ENCODE assay signal across 10 mouse cellular contexts in the genomic region with DNA sequence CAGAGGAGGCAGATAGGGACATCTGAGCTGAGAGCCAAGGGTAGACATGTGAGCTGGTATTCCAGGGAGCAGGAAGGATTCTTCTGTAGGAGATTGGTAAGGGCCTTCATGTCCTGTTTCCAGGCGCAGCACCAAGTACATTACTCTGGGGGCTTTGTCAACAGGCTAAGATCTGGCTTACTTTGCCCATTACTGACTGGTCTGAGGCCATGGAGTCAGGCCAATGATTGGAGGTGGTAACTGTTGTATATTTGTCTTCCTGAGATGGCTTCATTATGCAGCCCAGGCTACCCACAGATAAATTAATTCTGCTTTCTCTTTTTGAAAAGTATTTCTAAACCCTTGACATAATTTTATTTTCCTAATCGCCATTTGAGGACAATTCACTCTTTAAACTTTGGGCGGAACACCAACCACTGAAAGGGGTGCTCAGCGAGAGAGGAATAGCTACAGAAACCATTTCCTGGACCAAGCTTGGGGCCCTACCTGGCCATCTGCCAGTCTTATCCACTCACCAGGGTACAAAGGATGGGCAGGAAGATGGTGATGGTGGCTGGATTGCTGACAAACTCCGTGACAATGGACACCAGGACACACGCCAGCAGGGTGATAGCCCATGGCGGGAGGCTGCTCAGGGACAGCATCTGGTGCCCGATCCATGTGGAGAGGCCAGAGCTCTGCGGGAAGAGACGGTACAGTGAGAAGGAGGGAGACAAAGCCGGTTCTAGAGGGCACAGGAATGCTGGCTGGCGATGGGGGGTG. TPM values are rescaled to one million over a fixed set of nuclear protein-coding genes. Genes with fewer than 3 reads are reported as not detected.
DNase-seq lines count a peak whose midpoint lies in the region.
"Had no signal": no experiment of that assay in that cellular context is flagged by ENCODE, and none has a peak within 500 bp of the region (broad histone marks: within the 10 kb centered on the region; RNA-seq: fewer than 3 reads in every experiment).

No protein-coding gene starts in this region.

- peak; percentile 21 to 52 for DNase-seq in layer of hippocampus, postnatal 10 days (ENCODE audit: low spot score in 2 of 2)
- DNase-seq in layer of hippocampus, adult 9-10 months (ENCODE audit: low spot score) = no peak
- peak; percentile 16 for DNase-seq in right cerebral cortex, postnatal 4 days
- DNase-seq in right cerebral cortex, postnatal 25 days = no peak
- DNase-seq in cerebellum, postnatal 25 days = peak; percentile 46 to 60
- DNase-seq in thymus, postnatal 14 days = no peak
- DNase-seq in right cerebral cortex, adult 2 months (ENCODE audit: low spot score in 2 of 2) = no peak
- DNase-seq: adrenal gland, postnatal 36 days; spleen, adult 18-20 months had no signal

RNA-seq across cellular contexts. Expression of a gene that starts 36.7 kb away (rescaled TPM):
- 1 to 10 TPM; 5.7 to 6.4 TPM for total RNA-seq in layer of hippocampus, postnatal 10 days (2021)
- total RNA-seq: common myeloid progenitor, adult 5-6 weeks had no signal

RNA-seq across cellular contexts. Expression of a gene that starts 54.7 kb away (rescaled TPM):
- 1 to 10 TPM; 1.8 to 2.1 TPM for total RNA-seq in layer of hippocampus, postnatal 10 days (2021)
- total RNA-seq: common myeloid progenitor, adult 5-6 weeks had no signal

Comparison
In these comparisons a context has a peak if more than half of its experiments do, and no peak if none do; other contexts are left out.
1. DNase-seq: peak in layer of hippocampus, postnatal 10 days (2 of 2), right cerebral cortex, postnatal 4 days (single experiment) and cerebellum, postnatal 25 days (2 of 2); none in layer of hippocampus, adult 9-10 months (single experiment), right cerebral cortex, postnatal 25 days (single experiment), thymus, postnatal 14 days (single experiment) and right cerebral cortex, adult 2 months (0 of 2).